In genomic region chr12:16130605-16131004, GRCm38 (mm10) we compare ENCODE assay signal across 16 mouse cellular contexts.
"Had no signal": no experiment of that assay in that cellular context is flagged by ENCODE, and none has a peak within 500 bp of the region (broad histone marks: within the 10 kb centered on the region; RNA-seq: fewer than 3 reads in every experiment).

No protein-coding gene starts in this region.

- H3K9me3 ChIP-seq: neural tube, embryonic 13.5 days; neural tube, embryonic 15.5 days; stomach, embryonic 15.5 days had no signal

- H3K36me3 ChIP-seq: neural tube, embryonic 13.5 days; neural tube, embryonic 15.5 days; stomach, embryonic 15.5 days had no signal

- H3K27me3 ChIP-seq: neural tube, embryonic 13.5 days; neural tube, embryonic 15.5 days; stomach, embryonic 15.5 days had no signal

- H3K4me1 ChIP-seq: neural tube, embryonic 13.5 days; neural tube, embryonic 15.5 days; stomach, embryonic 15.5 days had no signal

- H3K4me2 ChIP-seq: neural tube, embryonic 13.5 days; neural tube, embryonic 15.5 days; stomach, embryonic 15.5 days had no signal

- H3K27ac ChIP-seq: neural tube, embryonic 13.5 days; neural tube, embryonic 15.5 days; stomach, embryonic 15.5 days; stomach, postnatal 0 days had no signal

- DNase-seq: retina, postnatal 1 day; right cerebral cortex, adult 18-20 months; right cerebral cortex, postnatal 14 days; right cerebral cortex, postnatal 25 days; right cerebral cortex, postnatal 4 days; spleen, adult 18-20 months; thymus, adult 18-20 months; thymus, adult 2 months; thymus, postnatal 14 days; thymus, postnatal 25 days; thymus, postnatal 36 days; thymus, postnatal 4 days had no signal

- H3K4me3 ChIP-seq: neural tube, embryonic 13.5 days; neural tube, embryonic 15.5 days; stomach, embryonic 15.5 days had no signal

- H3K9ac ChIP-seq: neural tube, embryonic 13.5 days; neural tube, embryonic 15.5 days; stomach, embryonic 15.5 days had no signal
